Mouse (Mus musculus) kidney, postnatal 14 days (tissue): ENCODE results near the gene Zpld1.

ENCODE experiments used
- DNase-seq: peaks from one replicate; pipeline ENCODE4 v3.0.0; 2022; ENCODE audit warnings: mixed read lengths

Gene Zpld1

GRCm38 (mm10) chr16:55297886-55298285 lies at the start of gene Zpld1:
Gene Zpld1 (minus strand): TSS chr16:55297986.
- no peak for DNase-seq

DNA sequence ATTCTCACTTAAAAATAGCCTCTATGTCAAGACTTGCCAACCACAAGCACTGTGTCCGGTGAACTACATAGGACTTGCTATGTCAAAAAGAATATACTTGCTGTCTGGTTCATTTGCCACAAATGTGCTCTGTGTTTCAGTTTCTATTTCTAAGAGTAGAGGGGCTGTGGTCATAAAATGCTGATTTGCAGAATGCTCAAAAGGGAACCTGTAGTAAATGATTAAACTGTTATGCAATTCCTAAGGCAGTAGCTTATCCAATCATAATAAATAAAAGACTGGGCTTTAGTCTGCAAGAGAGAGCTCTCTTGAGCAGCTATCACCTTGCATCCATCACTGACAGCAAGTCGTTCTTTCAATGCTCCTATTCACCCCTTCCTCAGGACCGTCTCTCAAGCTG lies 47.9 kb upstream of the Zpld1 start:
- no peak for DNase-seq

GRCm38 (mm10) chr16:55321542-55322514 lies 24.0 kb upstream of the Zpld1 start:
- peak; percentile 6 for DNase-seq

- DNase-seq: no peak
Observed at GRCm38 (mm10) chr16:55316996-55317395, 19.2 kb upstream of the Zpld1 start.

DNA sequence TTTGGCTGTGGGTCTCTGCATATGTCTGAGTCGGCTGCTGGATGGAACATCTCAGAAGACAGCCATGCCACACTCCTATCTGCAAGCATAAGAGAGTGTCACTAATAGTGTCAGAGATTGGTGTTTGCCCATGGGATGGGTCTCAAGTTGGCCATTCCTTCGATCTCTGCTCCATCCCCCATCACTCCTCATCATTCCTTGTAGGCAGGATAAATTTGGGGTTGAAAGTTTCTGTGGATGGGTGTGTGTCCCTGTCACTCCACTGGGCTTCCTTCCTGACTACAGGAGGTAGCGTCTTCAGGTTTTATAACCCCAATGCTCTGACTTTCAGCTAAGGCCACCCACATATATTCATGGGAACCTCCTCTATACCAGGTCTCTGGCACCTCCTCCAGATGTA lies 14.3 kb upstream of the Zpld1 start:
- DNase-seq: no peak

DNA sequence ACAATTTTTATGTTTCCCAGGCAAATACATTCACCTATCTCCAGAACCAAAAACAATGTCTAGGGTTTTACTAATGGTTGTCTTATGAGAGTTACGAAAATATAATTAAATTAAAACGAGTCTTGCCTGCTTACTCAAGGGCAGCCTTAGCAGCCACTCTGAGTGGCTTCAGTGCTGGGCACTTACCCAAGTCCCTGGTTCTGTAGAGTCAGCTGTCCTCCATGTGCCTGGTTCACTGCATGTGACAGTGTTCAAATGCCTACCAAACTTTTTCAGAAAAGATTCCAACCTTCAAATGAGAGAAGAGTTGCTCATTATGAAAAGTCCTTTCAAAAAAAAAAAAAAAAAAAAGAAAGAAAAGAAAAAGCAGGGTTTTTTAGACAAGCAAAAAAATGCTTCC lies 15.1 kb downstream of the Zpld1 start:
- DNase-seq: peak; percentile 4

DNA sequence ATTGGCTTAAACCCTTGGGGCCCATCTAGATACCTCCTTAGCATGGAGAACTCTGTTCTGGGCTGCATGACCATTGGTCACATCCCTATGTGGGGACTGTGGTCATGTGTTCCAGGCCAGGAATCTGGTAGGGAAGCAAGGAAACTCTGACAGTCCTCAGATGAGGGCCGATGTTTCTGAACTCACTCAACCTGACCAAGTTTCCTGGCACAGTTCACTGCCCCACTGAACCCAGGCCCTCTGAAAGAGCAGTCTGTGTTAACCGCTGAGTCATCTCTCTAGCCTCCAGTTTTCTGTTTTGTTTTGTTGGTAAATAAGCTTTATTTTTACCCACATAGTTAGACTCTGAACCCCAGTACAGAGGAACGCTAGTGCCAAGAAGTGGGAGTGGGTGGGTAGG lies 20.3 kb downstream of the Zpld1 start:
- DNase-seq: peak; percentile 61

DNA sequence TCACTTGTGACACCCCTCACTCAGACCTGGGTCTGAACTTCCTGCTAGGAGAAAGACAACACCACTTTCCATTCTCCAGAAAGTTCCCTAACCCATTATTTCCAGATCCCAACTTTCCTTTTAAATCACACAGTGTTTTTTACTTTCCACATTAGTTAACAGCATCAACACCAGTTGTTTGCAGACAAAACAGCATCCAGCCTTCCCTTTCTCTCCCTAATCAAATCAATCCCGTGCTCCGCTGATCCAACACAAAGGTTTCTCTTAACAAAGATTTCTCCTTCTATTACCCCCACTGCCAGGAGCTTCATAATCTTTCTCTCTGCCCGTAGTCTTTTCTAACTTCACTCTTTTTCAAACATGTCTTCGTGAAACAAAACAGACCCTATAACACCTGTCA lies 32.5 kb downstream of the Zpld1 start:
- no peak for DNase-seq

GRCm38 (mm10) chr16:55260862-55261574 lies 36.8 kb downstream of the Zpld1 start:
- no peak for DNase-seq

GRCm38 (mm10) chr16:55259719-55260118 lies 38.1 kb downstream of the Zpld1 start:
- no peak for DNase-seq

- DNase-seq: no peak
Observed at GRCm38 (mm10) chr16:55240996-55241395, 56.8 kb downstream of the Zpld1 start.

DNA sequence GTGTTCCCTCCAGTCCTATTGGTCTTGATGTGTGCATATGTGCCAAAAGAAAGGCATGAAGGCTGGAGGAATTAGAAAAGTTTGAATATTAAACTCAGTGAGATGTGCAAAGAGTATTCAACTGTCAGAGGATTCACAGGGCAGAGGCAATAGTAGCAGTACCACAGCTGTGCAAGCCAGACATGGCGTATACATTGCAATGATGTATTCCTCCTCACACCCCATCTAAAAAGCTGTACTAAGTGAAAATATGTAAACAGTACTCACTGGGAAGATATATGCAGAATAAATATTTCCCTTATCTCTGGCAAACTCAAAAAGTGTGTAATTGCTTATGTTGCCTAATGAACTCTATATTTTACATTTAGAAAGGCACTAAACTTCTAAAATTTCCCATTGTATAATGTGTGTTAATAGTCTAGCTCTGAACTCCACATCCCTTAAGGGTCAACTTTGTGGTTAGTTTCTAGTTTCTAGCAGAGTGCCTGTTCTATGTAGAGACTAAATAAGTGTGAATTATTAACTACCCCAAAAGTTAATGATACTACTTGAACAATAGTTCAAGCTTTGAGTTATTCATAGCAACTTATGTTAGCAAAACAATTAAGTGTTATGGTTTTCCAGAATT lies 68.7 kb downstream of the Zpld1 start:
- DNase-seq: no peak

- no peak for DNase-seq
Observed at GRCm38 (mm10) chr16:55203945-55204344, 93.8 kb downstream of the Zpld1 start.

- no peak for DNase-seq
Observed at GRCm38 (mm10) chr16:55190397-55190796, 107.4 kb downstream of the Zpld1 start.

DNA sequence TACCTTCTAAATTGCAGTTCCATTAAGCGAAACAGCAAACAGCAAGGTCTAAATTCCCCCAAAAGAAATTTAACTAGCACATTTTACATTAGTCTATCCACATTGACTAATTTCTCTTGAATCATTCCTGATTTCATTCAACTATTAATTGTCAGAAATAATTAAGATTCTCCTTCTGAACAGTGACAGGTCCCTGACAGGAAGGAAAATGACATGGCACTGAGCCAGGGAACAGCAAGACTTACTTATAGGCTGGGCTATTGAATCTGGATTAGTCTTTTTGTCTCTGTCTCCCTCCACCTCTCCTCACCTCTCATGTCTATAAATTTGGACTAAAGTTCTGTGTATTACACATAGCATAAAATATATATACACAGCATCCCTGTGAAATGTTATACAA lies 112.4 kb downstream of the Zpld1 start:
- no peak for DNase-seq
